Mouse (Mus musculus) layer of hippocampus, adult 2 months (tissue): Measurements from ENCODE around the gene Elovl5. TPM values are rescaled to one million over a fixed set of nuclear protein-coding genes. Genes with fewer than 3 reads are reported as not detected.

Source experiments
- DNase-seq, 2 experiments: peaks; one replicate each; pipeline ENCODE4 v3.0.0; 2022; ENCODE audit warnings: low spot score in 2 of 2
- H3K27ac ChIP-seq: fragments of 200-600 bp; 2 replicates; pipeline ENCODE4 v1.8.1; 2022
- H3K4me3 ChIP-seq: fragments of 200-600 bp; 2 replicates; pipeline ENCODE4 v1.8.1; 2022; ENCODE audit warnings: mild to moderate bottlenecking
- CTCF ChIP-seq: fragments of 200-600 bp; conservative IDR thresholded peaks from 2 replicates; pipeline ENCODE4 v1.8.1; 2022; ENCODE audit warnings: antibody characterized with exemption, mild to moderate bottlenecking, moderate library complexity
- total RNA-seq, 2 experiments: library from RNA; stranded (reverse); gene quantifications; 2 replicates each; pipeline ENCODE4 v1.2.3; 2021

The Elovl5 gene
- total RNA-seq, 2 experiments from 2014 or later, result 60.4 to 67.3 TPM

DNA sequence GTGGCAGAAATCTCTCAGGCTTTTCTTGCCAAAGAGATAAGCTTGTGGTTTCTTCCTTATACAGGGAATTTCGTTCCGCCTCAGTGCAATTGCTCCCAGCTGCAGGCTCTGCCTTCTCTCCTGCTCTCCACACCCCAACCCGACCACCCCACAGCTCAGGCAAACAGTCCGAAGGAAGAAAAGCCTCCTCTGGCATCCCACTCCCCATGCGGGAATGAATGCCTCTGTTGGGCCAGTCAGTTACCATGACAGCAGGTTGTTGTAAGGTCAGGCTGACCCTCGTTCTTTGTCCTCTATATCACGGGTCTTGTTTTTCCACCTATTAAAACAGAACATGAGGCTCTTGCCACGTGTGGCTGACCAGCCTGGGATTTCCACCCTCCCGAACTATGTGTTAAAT is 104.1 kb downstream of the Elovl5 start:
- Histone ChIP-seq H3K4me3 (no peak overlapping the region), H3K27ac (no peak overlapping the region)
- TF ChIP-seq CTCF, result no peak
- DNase-seq, result no peak

DNA sequence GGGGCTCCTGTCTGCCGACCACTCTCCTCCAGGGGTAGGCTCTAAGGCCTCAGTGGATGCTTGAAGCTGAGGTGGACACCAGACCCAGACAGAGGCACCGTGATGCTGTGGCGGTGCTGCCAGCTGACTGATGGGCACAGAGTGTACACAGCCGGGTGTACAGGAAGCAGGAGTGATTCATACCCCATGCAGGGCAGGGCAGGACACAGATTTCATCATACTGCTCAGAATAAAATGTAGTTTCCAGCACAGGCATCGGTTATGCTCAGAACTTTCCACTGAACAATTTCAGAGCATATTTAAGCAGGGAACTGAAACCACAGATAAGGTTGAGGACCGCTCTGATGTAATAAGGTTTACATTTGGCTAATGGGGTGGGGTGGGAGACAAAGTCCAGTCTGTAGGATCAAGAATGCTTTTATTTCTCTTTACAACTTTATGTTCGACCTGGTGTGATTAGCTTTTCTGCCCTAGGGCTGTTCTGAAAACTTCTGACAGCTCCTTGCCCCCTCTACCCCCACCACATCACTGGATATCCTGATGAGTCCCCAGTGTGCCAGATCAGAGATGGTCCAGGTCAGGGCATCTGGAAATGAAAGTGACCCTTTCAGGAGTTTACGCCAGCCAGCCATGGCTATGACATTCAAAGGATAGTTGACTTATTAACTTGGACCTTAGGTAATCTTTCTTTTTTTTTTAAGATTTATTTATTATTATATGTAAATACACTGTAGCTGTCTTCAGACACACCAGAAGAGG is 105.2 kb downstream of the Elovl5 start:
- no peak overlapping the region for H3K4me3 ChIP-seq
- no peak overlapping the region for H3K27ac ChIP-seq
- no peak for TF ChIP-seq CTCF
- DNase-seq, result no peak

DNA sequence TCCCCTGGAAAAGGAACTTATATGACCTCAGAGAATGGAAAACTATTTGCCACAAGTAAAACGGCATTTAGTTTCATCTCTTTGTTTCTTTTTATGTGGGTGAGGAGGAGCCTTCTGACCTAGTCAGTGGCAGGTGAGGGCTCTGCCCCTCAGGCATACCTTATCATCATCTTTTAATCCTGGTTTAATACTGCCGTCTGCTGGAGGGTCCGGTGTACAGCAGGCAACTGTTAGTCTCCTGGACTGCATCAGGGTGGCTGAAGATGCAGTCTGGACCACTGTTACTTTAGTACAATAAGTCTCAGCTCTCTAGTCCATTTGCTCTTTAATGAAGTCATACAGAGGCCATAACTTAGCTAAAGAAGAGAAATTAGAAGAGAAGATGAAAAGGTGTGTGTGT is 107.7 kb downstream of the Elovl5 start:
- peak; percentile 40 to 78 for DNase-seq

DNA sequence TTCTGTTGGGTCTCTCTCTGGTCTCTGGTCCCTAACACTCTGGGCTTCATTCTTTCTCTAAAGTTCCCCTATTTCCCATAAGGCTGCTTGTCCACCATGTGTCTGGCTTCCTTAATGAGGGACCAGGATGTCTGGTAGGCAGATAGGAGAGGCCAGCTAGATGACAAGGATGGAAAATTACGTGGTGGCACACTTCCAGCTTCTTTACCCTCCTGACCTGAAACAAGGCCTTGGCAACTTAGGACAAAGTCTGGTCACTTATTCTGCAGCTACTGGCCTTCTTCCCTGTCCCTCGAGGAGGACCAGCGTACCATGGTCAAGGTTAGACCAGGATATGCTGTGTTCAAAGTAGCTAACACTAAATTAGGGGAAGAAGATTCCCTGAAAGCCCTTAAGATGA is 109.9 kb downstream of the Elovl5 start:
- no peak for DNase-seq
- TF ChIP-seq CTCF, result no peak
- Histone ChIP-seq H3K4me3 (no peak overlapping the region), H3K27ac (no peak overlapping the region)

More for the DNA sequence above, 107.7 kb downstream of the Elovl5 start:
- H3K27ac ChIP-seq, result no peak overlapping the region
- H3K4me3 ChIP-seq, result no peak overlapping the region
- peak; percentile 97 for TF ChIP-seq CTCF

DNA sequence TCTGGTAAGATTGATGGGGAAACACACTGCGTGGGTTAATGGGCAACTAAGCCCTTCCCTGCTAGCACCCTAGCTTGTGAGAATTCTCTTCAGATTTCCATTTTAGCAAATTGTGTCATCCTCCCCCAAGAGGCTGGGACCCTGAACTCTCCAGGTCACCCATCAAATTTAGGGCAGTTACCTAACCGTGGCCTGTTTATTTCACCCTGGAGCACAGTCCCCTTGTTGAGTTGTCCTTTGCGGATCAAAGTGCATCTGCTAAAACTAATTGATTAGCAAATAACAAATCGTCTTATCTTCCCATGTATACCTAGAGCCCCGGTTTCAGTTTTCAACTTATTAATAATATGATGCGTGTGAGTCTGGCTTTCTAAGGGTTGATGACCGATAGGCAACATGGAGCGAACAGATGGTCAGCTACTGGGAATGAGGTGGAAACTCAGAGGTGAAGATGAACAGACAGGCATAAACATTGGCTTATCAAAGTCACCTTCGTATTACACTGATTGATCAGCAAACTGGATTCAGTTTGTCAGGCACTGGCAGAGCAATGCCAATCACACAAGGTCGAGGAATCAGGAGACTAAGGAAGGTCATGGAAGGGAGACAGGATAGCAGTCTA is 113.8 kb downstream of the Elovl5 start:
- no peak for TF ChIP-seq CTCF
- H3K27ac ChIP-seq, result no peak overlapping the region
- DNase-seq, result no peak
- H3K4me3 ChIP-seq, result no peak overlapping the region

DNA sequence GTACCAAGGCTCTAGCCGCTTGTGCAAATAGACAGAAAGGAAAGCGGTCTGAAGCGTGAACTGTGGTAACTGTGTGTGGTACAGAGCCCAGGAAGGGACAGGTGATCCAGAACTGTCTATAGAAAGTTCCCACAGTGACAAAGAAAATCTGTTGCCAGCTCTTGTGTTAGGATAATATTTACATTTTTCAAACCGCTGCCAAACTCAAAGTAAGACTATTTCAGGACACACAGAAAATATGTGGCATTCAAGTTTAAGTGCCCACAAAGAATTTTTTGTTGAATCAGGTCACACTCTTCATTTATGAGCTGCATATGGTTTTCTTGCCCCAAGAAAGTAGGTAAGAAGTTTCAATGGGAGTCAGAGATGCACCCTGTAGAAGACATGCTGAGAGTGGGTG is 115.8 kb downstream of the Elovl5 start:
- DNase-seq, result no peak
- Histone ChIP-seq H3K4me3 (no peak overlapping the region), H3K27ac (no peak overlapping the region)
- no peak for TF ChIP-seq CTCF

Other genes with a start within 250 kb of the Elovl5 start
- 10 to 100 TPM; 45.3 to 46.2 TPM for gene Gclc, start 162.8 kb upstream of the Elovl5 start, total RNA-seq
- not detected for gene Gcm1, start 134.6 kb downstream of the Elovl5 start, total RNA-seq
- gene Fbxo9, start 191.7 kb downstream of the Elovl5 start, total RNA-seq, result 10 to 100 TPM; 86.6 to 86.7 TPM
- gene Ick, start 191.8 kb downstream of the Elovl5 start, total RNA-seq, result 10 to 100 TPM; 18.3 to 20.6 TPM